Mouse (Mus musculus) spleen, adult 12 weeks (tissue): ENCODE data around the gene Ifna5.
A peak's percentile ranks its signal among the peaks of the same experiment; 100 is the strongest.

Experiments
- DNase-seq: peaks from one replicate; pipeline ENCODE4 v3.0.0; 2022; ENCODE audit warnings: low spot score

Gene Ifna5

GRCm38 (mm10) chr4:88864599-88864998 lies 29.3 kb downstream of the Ifna5 start:
- DNase-seq, result peak; percentile 35

DNA sequence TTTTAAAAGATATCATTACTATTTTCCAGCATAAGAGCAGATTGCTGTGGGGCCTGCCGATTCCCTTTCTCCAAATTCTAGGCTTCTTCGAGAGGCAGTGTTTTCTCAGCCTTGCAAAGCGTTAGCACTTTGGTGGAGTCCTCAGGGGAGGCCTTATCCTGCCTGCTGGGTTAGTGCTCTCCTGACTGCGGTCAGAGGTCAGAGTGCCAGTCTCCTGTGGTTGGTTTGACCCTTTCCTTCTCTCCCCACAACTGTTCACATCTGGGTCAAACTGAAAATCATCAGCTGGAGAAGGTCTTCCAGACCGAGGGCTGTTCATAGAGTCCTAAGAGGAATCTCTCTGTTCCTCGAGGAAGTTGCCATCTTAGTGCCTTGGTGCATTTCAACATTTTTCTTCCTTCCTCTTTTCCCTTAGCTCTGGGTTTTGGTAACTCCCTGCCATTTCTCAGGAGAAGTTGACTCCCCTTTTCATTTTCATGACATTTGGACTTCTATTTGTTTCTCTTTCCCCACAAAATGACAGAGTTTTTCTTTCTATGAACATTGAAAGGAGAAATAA lies 29.8 kb downstream of the Ifna5 start:
- DNase-seq, result no peak

GRCm38 (mm10) chr4:88867366-88867925 lies 32.1 kb downstream of the Ifna5 start:
- DNase-seq, result peak; percentile 69

DNA sequence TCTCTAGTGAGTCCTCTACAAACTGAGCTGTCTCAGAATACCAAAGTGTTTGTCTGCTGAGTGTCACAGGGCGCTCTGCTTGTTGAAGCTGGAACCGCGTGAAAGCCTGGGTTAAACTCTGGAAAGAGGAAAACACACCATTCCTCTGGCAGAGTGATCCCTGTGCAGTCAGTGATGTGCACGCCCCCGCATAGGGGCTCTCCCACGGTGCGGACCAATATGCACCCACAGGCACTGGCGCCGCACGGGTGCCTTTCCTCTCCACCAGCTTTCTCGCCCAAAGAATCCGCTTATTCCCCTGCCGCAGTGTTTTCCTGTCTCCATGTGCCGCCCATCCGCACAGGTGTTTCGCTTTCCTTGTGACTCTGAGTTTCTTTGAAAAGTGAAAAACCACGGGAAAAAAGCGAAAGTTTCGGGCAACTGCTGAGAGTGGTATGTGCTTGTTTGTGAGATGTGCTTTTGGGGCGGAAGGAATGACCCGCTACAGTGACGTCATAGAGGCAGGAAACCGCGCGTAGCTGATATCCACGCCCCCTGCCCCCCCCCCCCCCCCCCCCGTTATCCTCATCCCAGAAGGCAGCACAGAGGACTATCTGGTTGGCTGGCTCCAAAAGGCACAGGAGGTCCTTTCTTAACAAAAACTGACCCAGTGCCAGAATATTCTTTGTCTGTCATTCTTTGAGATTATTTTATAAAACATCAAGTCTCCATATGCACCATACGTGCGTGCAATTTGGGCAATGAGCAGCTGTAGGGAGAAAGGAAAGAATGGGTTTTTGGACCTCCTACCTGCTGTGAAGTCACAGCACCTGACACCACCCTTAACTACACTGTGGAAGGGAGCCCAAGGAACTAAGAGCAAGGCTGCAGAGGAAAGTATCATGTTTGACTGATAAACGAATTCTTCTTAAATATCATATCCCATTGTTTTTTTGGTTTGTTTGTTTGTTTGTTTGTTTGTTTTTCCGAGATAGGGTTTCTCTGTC lies 32.9 kb downstream of the Ifna5 start:
- peak; percentile 40 for DNase-seq

GRCm38 (mm10) chr4:88872691-88873090 lies 37.4 kb downstream of the Ifna5 start:
- no peak for DNase-seq

DNA sequence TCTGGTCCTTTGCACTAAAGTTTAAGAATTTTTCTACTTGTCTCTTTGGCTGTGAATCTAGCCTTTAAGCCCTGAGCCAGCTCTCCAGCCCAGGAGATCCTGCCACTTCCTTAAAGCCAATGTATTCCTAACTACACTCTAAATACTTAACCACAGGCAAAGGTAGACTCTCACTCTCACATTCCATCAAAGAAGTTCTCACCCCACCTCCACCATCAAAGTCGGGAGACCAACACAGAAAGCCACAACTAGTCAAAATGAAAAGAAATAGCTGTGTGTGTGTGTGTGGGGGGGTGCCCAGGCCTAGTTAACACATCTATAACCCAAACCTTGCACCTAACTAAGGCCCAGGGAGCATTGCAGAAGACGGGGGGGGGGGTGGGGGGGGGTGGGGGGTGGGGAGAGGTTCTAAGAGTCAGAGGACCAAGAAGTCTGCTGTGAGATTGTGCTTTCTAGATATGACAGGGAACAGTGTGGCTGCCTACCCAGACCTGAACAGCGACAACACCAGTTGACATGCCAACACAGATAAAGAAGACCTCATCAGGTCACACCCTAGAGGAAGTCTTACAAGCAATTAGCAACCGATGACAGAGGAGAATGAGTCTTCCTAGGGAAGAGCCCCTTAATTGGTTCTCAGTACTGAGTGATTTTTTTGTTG lies 40.2 kb downstream of the Ifna5 start:
- no peak for DNase-seq

DNA sequence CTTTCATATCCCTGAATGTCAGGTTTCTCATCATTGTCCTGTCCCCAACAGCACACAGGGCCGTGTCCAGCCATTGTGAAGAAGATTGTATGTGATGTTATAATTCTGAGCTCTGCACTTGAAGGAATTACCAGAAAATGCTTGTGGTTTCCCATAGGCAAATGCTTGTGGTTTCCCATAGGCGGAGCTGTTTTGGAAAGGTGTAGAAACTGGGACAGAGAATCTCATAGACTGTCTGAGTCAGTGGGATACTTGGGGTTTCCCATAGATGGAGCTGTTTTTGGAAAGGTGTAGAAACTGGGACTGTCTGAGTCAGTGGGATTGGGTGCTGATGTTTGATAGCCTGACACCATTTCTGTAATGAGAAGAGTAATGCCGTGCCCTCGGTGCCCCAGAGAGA lies 41.2 kb downstream of the Ifna5 start:
- DNase-seq, result no peak

DNA sequence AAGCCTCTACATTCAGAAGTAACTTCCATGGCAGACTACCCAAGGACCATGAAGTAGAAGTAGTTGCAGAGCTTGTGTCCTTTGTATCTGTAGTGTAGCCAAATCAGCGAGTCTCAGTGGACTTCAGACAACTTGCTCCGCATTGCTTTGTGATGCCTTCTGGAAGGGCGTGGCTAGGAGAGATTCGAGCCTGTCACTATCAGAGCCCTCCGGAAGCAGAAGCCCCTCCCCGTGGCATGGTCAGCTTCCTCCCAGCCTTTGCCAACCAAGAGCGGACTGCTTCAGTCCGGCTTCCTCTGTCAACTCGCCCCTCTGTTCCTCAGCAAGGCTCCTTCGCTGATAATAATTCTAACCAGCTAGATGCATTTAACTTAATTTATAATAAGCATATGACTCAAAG lies 42.9 kb downstream of the Ifna5 start:
- DNase-seq, result no peak

GRCm38 (mm10) chr4:88878772-88879171 lies 43.4 kb downstream of the Ifna5 start:
- DNase-seq, result no peak

- no peak for DNase-seq
Observed at GRCm38 (mm10) chr4:88880101-88880500, 44.8 kb downstream of the Ifna5 start, which contains the start of gene Ifne. Ifne (minus strand) TSS chr4:88880201.
